Mouse (Mus musculus): ENCODE data around the gene Ttyh1.

DNA sequence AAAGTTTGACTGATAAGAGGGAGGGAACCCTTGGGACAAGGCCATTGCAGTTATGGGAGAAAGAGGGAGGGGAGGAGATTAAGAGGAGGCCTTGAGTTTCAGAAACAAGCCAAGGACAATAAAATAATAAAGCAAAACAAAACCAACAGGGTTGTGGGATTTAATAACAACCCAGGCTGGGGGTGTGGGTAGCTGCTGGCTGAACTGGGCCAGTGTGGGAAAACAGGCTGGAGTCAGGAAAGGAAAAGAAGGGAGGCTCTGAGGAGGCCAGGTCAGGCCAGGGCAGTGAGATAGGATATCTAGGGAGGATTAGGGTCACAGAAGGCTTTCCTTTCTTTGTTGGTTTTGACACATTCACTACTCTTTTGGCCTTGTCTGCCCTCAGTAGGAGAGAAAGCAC lies 47.9 kb downstream of the Ttyh1 start:
- TF ChIP-seq CTCF (IDR thresholded peaks at IDR 0.05; ENCODE audit: control insufficient read depth, insufficient read depth, low read length) (no peak), POLR2A (IDR thresholded peaks at IDR 0.05; ENCODE audit: borderline replicate concordance, control insufficient read depth, low read depth, low read length) (no peak)

All from bone marrow, adult 2 months (tissue).